Mouse (Mus musculus): ENCODE data around the gene Slc27a3.

The Slc27a3 gene

DNA sequence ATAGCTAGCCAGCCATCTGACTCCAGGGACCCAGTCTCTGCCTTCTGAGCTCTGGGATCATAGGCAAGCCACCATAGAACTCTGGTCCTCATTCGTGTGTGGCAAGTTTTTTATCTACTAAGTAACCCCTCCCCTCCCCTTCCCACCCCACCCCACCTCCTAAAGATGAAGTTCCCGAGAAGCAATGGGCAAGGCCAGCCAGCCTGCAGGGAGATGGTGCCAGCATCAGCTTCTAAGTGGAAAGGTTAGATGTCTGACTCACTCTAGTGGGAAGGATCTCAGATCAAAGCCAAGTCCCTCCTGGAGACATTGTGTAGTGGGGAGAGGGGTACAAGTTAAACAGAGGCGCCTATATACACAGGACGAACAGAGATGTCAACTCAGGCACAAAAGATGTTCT is 1.3 kb upstream of the Slc27a3 start:
- DNase-seq (ENCODE audit: low spot score in 2 of 2) = no peak

- no peak for DNase-seq (ENCODE audit: low spot score in 2 of 2)
These were observed 820 bp downstream of the Slc27a3 start for GRCm38 (mm10) chr3:90388726-90389510.

GRCm38 (mm10) chr3:90388192-90388591 is 1.5 kb downstream of the Slc27a3 start:
- no peak for DNase-seq (ENCODE audit: low spot score in 2 of 2)

DNA sequence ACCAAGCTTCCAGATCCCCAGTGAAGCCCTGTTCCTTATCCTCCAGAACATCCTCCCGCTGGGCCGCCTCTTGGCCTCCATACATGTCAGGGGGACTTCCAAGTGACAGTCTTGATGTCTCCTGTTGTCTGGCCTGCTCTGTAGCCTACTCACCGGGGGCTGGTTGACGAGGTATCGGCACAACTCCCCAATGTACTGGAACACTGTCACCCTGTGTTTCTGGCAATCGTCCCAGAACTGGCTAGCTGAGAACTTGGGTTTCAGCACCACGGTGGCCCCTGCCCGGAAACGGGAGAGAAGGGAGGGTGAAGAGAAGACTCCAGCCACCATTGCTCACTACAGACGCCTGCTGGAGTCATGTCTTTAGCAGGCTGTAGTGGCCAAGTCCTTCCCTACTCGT is 2.3 kb downstream of the Slc27a3 start:
- no peak for DNase-seq (ENCODE audit: low spot score in 2 of 2)

GRCm38 (mm10) chr3:90386817-90387216 is 2.9 kb downstream of the Slc27a3 start:
- no peak for DNase-seq (ENCODE audit: low spot score in 2 of 2)

- no peak for DNase-seq (ENCODE audit: low spot score in 2 of 2)
These were observed 4.8 kb downstream of the Slc27a3 start for GRCm38 (mm10) chr3:90384851-90385375.

DNA sequence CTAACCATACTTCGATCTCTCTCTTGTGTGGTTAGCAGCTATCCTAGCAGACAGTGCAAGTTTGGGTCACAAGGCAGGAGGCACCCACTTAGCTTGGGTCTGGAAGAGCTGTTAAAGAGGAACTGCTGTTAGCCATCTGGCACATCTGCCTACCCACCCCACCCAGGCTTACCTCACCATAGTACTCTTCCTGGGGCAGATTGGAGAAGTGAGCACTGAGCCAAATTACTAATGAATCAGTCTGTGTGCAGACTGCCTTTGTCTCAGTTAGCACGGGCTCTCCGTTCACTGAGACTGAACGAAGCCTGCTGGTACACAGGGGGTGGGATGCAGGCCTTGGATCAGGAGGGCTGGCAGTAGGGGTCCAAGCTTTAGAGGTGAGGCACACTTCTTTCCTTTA is 6.0 kb downstream of the Slc27a3 start:
- peak in 1 of 2 experiments; percentile 59 for DNase-seq (ENCODE audit: low spot score in 2 of 2)

DNA sequence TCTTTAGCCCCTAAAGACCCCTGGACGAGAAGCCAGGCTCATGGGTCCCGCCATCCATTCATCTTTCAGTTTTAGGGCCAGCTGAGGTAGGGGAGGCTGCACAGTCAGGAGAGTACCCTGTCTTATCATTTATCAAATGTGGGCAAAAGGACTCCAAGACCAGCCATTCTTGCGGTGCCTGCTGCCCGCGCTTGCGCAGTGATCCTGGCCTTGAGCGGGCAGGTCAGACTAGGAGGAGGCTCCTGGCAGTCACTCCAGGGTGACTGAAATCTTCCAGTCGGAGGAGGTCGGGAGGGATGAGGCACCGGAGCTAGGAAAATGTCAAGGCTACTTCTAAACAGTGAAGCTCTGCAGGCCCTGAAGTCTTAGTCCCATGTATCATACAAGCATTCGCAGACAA is 8.0 kb downstream of the Slc27a3 start:
- no peak for DNase-seq (ENCODE audit: low spot score in 2 of 2)

DNA sequence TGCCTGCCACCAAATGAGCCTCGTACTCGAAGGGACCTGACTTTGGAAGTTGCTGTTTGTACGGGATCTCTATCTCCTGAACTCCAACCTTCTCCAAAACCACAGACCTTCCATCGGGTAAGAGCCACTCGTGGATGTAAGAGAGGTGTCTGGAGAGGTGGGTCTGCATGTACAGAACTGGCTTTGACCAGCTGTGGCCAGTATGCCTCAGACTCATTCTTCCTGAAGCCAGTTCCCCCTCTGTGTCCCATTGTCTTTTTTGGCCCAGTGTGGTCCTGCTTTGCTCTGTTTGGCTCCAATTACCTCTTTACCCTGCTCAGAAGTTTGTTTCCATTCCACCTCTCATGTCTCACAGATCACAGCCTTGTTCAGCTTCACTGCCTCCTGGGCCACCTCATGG is 11.2 kb downstream of the Slc27a3 start:
- DNase-seq (ENCODE audit: low spot score in 2 of 2) = no peak

- DNase-seq (ENCODE audit: low spot score in 2 of 2) = no peak
These were observed 13.5 kb downstream of the Slc27a3 start for GRCm38 (mm10) chr3:90376247-90376585.

DNA sequence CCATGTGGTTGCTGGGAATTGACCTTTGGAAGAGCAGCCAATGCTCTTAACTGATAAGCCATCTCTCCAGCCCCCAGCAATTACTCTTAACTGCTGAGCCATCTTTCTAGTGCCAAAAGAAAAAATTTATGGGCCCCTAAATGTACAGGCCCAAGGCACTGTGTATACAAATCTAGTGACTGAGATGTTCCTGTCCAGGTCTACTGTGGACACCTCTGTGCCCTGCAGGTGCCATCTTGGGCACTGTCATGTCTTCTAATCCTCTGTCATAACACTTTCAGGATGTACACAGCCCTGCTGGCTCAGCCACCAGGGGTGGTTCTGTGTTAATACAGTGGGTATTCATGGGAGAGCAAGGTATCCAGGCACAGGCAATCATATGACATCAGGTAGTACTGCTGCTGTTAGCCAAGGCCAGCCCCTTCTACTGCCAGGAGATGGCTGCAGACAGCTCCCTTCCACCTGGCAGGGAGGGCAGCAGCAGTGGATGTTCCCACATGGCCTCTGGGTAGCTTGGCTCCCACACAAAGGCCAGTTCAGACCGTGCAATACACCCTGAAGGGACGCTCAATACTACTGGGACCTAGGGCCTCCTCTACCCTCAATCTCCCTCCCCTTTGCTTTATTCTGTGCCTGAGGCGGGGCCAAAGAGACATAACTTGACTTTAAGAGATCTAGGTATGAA is 14.0 kb downstream of the Slc27a3 start:
- no peak for DNase-seq (ENCODE audit: low spot score in 2 of 2)

- no peak for DNase-seq (ENCODE audit: low spot score in 2 of 2)
These were observed 15.4 kb downstream of the Slc27a3 start for GRCm38 (mm10) chr3:90374368-90374767.

GRCm38 (mm10) chr3:90373432-90374028 is 16.2 kb downstream of the Slc27a3 start:
- peak; percentile 77 to 87 for DNase-seq (ENCODE audit: low spot score in 2 of 2)

GRCm38 (mm10) chr3:90372817-90373216 is 16.9 kb downstream of the Slc27a3 start:
- DNase-seq (ENCODE audit: low spot score in 2 of 2) = no peak

GRCm38 (mm10) chr3:90371857-90372256 is 17.9 kb downstream of the Slc27a3 start:
- no peak for DNase-seq (ENCODE audit: low spot score in 2 of 2)

GRCm38 (mm10) chr3:90369041-90369440 is 20.7 kb downstream of the Slc27a3 start:
- DNase-seq (ENCODE audit: low spot score in 2 of 2) = no peak

- DNase-seq (ENCODE audit: low spot score in 2 of 2) = no peak
These were observed 22.6 kb downstream of the Slc27a3 start for GRCm38 (mm10) chr3:90367001-90367632.

GRCm38 (mm10) chr3:90362346-90362745 is 27.4 kb downstream of the Slc27a3 start:
- DNase-seq (ENCODE audit: low spot score in 2 of 2) = no peak

DNA sequence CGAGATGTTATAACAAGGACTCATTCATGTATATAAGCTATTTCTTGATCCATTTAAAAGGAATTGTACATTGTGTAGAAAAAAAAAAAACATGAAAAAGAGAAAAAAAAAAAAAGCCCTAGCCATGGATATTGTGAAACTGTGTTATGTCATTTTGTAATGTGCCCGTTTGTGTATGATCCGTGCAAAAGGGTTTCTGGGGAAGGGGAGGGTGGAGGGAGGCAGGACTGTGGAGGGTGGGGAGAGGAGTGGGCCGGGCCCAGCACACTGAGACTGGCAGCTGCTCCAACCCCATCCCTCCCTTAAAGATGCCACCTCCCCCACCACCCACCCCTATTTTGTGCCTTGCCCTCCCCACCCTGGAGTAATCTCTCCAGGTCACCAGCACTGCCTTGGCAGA is 28.3 kb downstream of the Slc27a3 start:
- DNase-seq (ENCODE audit: low spot score in 2 of 2) = no peak

GRCm38 (mm10) chr3:90359230-90359629 is 30.5 kb downstream of the Slc27a3 start:
- no peak for DNase-seq (ENCODE audit: low spot score in 2 of 2)

GRCm38 (mm10) chr3:90357959-90358358 is 31.8 kb downstream of the Slc27a3 start:
- DNase-seq (ENCODE audit: low spot score in 2 of 2) = no peak

- no peak for DNase-seq (ENCODE audit: low spot score in 2 of 2)
These were observed 41.9 kb downstream of the Slc27a3 start for GRCm38 (mm10) chr3:90347847-90348246.

Data from spleen, postnatal 10 days (tissue).